Mouse (Mus musculus) CH12.LX (cell line): ENCODE results near the gene Fuz. TPM values are rescaled to one million over a fixed set of nuclear protein-coding genes. Genes with fewer than 3 reads are reported as not detected.

ENCODE experiments used
- DNase-seq: peaks from one replicate; pipeline ENCODE4 v3.0.0-alpha.2; 2013; ENCODE audit errors: extremely low read depth
- H3K27ac ChIP-seq: 2 replicates; pipeline ENCODE4 v1.5.1; 2012; ENCODE audit warnings: low read depth, mild to moderate bottlenecking, control low read depth, moderate library complexity; ENCODE audit not compliant: insufficient read depth
- H3K27me3 ChIP-seq: replicated peaks from 2 replicates; pipeline ENCODE3; 2012; ENCODE audit warnings: inconsistent platforms
- H3K36me3 ChIP-seq, 2 experiments: replicated peaks in 1 of 2; 2 replicates each; pipeline versions ENCODE3 to v1.6.1; 2012; ENCODE audit warnings: inconsistent platforms in 1 of 2, low read length in 1 of 2, mild to moderate bottlenecking in 1 of 2, mixed read lengths in 1 of 2, moderate library complexity in 1 of 2; ENCODE audit not compliant: control insufficient read depth in 1 of 2, insufficient read depth in 1 of 2
- H3K4me1 ChIP-seq, 2 experiments: 2 replicates each; pipeline ENCODE4 v1.6.1; 2012; ENCODE audit warnings: inconsistent platforms in 1 of 2, moderate library complexity in 1 of 2; ENCODE audit not compliant: insufficient read depth in 2 of 2, control insufficient read depth in 1 of 2
- H3K4me2 ChIP-seq: 2 replicates; pipeline ENCODE4 v1.6.1; 2012; ENCODE audit warnings: low read depth, mild to moderate bottlenecking, control low read depth; ENCODE audit not compliant: poor library complexity, insufficient read depth, severe bottlenecking
- H3K4me3 ChIP-seq, 3 experiments: fragments of 150-350 bp in 1 of 3; sonication (generic) in 1 of 3; replicated peaks in 1 of 3; 2 replicates each; pipeline versions ENCODE3 to v1.5.1; 2011 to 2012; ENCODE audit warnings: low read depth in 2 of 3, low read length in 2 of 3, mild to moderate bottlenecking in 2 of 3, moderate library complexity in 2 of 3, control low read depth in 1 of 3, improper control_type of control experiment in 1 of 3, inconsistent platforms in 1 of 3, mixed read lengths in 1 of 3; ENCODE audit not compliant: poor library complexity in 1 of 3
- H3K79me2 ChIP-seq: replicated peaks from 2 replicates; pipeline ENCODE4 v1.6.1; 2012; ENCODE audit warnings: mild to moderate bottlenecking, moderate library complexity; ENCODE audit not compliant: control insufficient read depth, poor library complexity, insufficient read depth, severe bottlenecking; ENCODE audit errors: extremely low read depth
- H3K9ac ChIP-seq: 2 replicates; pipeline ENCODE4 v1.6.1; 2012; ENCODE audit warnings: low read depth, mild to moderate bottlenecking, control low read depth, moderate library complexity; ENCODE audit not compliant: insufficient read depth
- H3K9me3 ChIP-seq: replicated peaks from 2 replicates; pipeline ENCODE3; 2012; ENCODE audit warnings: low read length, inconsistent platforms, mixed read lengths
- CHD1 ChIP-seq: IDR thresholded peaks from 2 replicates; pipeline ENCODE4 v1.6.1; 2012; ENCODE audit warnings: low read depth, low read length, improper control_type of control experiment, inconsistent platforms
- CHD2 ChIP-seq: IDR thresholded peaks from 2 replicates; pipeline ENCODE4 v1.6.1; 2011; ENCODE audit warnings: low read length, improper control_type of control experiment
- CTCF ChIP-seq, 2 experiments: IDR thresholded peaks in 1 of 2; conservative IDR thresholded peaks in 1 of 2; 2 replicates each; pipeline ENCODE4 v1.5.1; 2011 to 2012; ENCODE audit warnings: low read depth in 2 of 2, low read length in 2 of 2, improper control_type of control experiment in 1 of 2, inconsistent platforms in 1 of 2, mild to moderate bottlenecking in 1 of 2, moderate library complexity in 1 of 2
- E2F4 ChIP-seq: IDR thresholded peaks from 2 replicates; pipeline ENCODE4 v1.6.1; 2011; ENCODE audit warnings: low read depth, low read length, improper control_type of control experiment; ENCODE audit not compliant: insufficient replicate concordance
- ELF1 ChIP-seq: IDR thresholded peaks from 2 replicates; pipeline ENCODE4 v1.6.1; 2014; ENCODE audit warnings: low read depth, mild to moderate bottlenecking, inconsistent platforms, low read length, improper control_type of control experiment
- EP300 ChIP-seq: IDR thresholded peaks from 2 replicates; pipeline ENCODE4 v1.6.1; 2011; ENCODE audit warnings: low read length, improper control_type of control experiment
- ETS1 ChIP-seq: conservative IDR thresholded peaks from 2 replicates; pipeline ENCODE4 v1.6.1; 2012; ENCODE audit warnings: low read depth, mild to moderate bottlenecking, inconsistent platforms, low read length, improper control_type of control experiment, moderate library complexity
- GABPA ChIP-seq: IDR thresholded peaks from 2 replicates; pipeline ENCODE4 v1.6.1; 2012; ENCODE audit warnings: low read depth, low read length, improper control_type of control experiment, inconsistent platforms; ENCODE audit not compliant: insufficient replicate concordance
- HCFC1 ChIP-seq: IDR thresholded peaks from 2 replicates; pipeline ENCODE4 v1.6.1; 2012; ENCODE audit warnings: low read depth, mild to moderate bottlenecking, inconsistent platforms, low read length, improper control_type of control experiment
- IRF4 ChIP-seq: IDR thresholded peaks from 2 replicates; pipeline ENCODE4 v1.6.1; 2014; ENCODE audit warnings: low read depth, mild to moderate bottlenecking, inconsistent platforms, low read length, improper control_type of control experiment
- JUN ChIP-seq: IDR thresholded peaks from 2 replicates; pipeline ENCODE4 v1.6.1; 2011; ENCODE audit warnings: low read depth, mild to moderate bottlenecking, low read length, improper control_type of control experiment, moderate library complexity; ENCODE audit not compliant: insufficient read depth
- JUND ChIP-seq: conservative IDR thresholded peaks from 2 replicates; pipeline ENCODE4 v1.6.1; 2011; ENCODE audit warnings: low read depth, low read length, improper control_type of control experiment
- KAT2A ChIP-seq: IDR thresholded peaks from 2 replicates; pipeline ENCODE4 v1.6.1; 2012; ENCODE audit warnings: low read length, improper control_type of control experiment, inconsistent platforms; ENCODE audit not compliant: insufficient replicate concordance
- MAFK ChIP-seq: IDR thresholded peaks from 2 replicates; pipeline ENCODE4 v1.6.1; 2011; ENCODE audit warnings: low read length, improper control_type of control experiment; ENCODE audit not compliant: insufficient replicate concordance
- MAX ChIP-seq: IDR thresholded peaks from 2 replicates; pipeline ENCODE4 v1.6.1; 2011; ENCODE audit warnings: low read length, improper control_type of control experiment
- MAZ ChIP-seq: IDR thresholded peaks from 2 replicates; pipeline ENCODE4 v1.6.1; 2012; ENCODE audit warnings: low read depth, mild to moderate bottlenecking, inconsistent platforms, low read length, improper control_type of control experiment, moderate library complexity
- MEF2A ChIP-seq: IDR thresholded peaks from 2 replicates; pipeline ENCODE4 v1.6.1; 2014; ENCODE audit warnings: low read depth, mild to moderate bottlenecking, inconsistent platforms, low read length, improper control_type of control experiment, borderline replicate concordance
- MYC ChIP-seq: IDR thresholded peaks from 2 replicates; pipeline ENCODE4 v1.6.1; 2011; ENCODE audit warnings: low read depth, mild to moderate bottlenecking, improper control_type of control experiment, low read length
- NELFE ChIP-seq: IDR thresholded peaks from 2 replicates; pipeline ENCODE4 v1.6.1; 2011; ENCODE audit warnings: low read depth, low read length, improper control_type of control experiment
- NRF1 ChIP-seq: IDR thresholded peaks from 2 replicates; pipeline ENCODE4 v1.6.1; 2014; ENCODE audit warnings: low read depth, mild to moderate bottlenecking, inconsistent platforms, low read length, improper control_type of control experiment, moderate library complexity
- PAX5 ChIP-seq: IDR thresholded peaks from 2 replicates; pipeline ENCODE4 v1.6.1; 2012; ENCODE audit warnings: low read length, inconsistent platforms, mixed read lengths
- POLR2A ChIP-seq: IDR thresholded peaks from 2 replicates; pipeline ENCODE4 v1.6.1; 2011; ENCODE audit warnings: low read depth, mild to moderate bottlenecking, improper control_type of control experiment, low read length
- POLR2AphosphoS2 ChIP-seq: IDR thresholded peaks from 2 replicates; pipeline ENCODE4 v1.6.1; 2011; ENCODE audit warnings: low read depth, low read length, improper control_type of control experiment
- RCOR1 ChIP-seq: conservative IDR thresholded peaks from 2 replicates; pipeline ENCODE4 v1.6.1; 2012; ENCODE audit warnings: low read depth, mild to moderate bottlenecking, inconsistent platforms, low read length, improper control_type of control experiment
- SIN3A ChIP-seq: IDR thresholded peaks from 2 replicates; pipeline ENCODE4 v1.6.1; 2012; ENCODE audit warnings: low read length, improper control_type of control experiment, inconsistent platforms
- TBP ChIP-seq: conservative IDR thresholded peaks from 2 replicates; pipeline ENCODE4 v1.6.1; 2011; ENCODE audit warnings: low read depth, low read length, improper control_type of control experiment
- TCF12 ChIP-seq: IDR thresholded peaks from 2 replicates; pipeline ENCODE4 v1.6.1; 2014; ENCODE audit warnings: low read depth, mild to moderate bottlenecking, inconsistent platforms, low read length, improper control_type of control experiment
- UBTF ChIP-seq: IDR thresholded peaks from 2 replicates; pipeline ENCODE4 v1.6.1; 2012; ENCODE audit warnings: low read depth, mild to moderate bottlenecking, inconsistent platforms, low read length, improper control_type of control experiment, moderate library complexity
- USF1 ChIP-seq: IDR thresholded peaks from 2 replicates; pipeline ENCODE4 v1.6.1; 2014; ENCODE audit warnings: low read depth, mild to moderate bottlenecking, inconsistent platforms, low read length, improper control_type of control experiment
- USF2 ChIP-seq: conservative IDR thresholded peaks from 2 replicates; pipeline ENCODE4 v1.6.1; 2011; ENCODE audit warnings: low read depth, low read length, improper control_type of control experiment
- ZKSCAN1 ChIP-seq: IDR thresholded peaks from 2 replicates; pipeline ENCODE4 v1.6.1; 2012; ENCODE audit warnings: low read depth, inconsistent platforms, low read length, improper control_type of control experiment, borderline replicate concordance
- ZMIZ1 ChIP-seq: IDR thresholded peaks from 2 replicates; pipeline ENCODE4 v1.6.1; 2012; ENCODE audit warnings: low read depth, mild to moderate bottlenecking, inconsistent platforms, low read length, improper control_type of control experiment
- ZNF384 ChIP-seq: IDR thresholded peaks from 2 replicates; pipeline ENCODE4 v1.6.1; 2012; ENCODE audit warnings: low read depth, low read length, improper control_type of control experiment, inconsistent platforms
- dilution Hi-C: fragments of 300-500 bp; cut with MboI; formaldehyde crosslinking; loops from 2 replicates; pipeline ENCODE4 v1.14.3; 2020; ENCODE audit warnings: low sequenced_read_pairs; ENCODE audit not compliant: extremely low pct_unique_long_range_greater_than_20kb, extremely low pct_ligation_motif_present
- in situ Hi-C: fragments of 300-500 bp; cut with MboI; formaldehyde crosslinking; loops from 3 replicates; pipeline ENCODE4 v1.14.3; 2019; ENCODE audit warnings: low sequenced_read_pairs, low pct_ligation_motif_present, low pct_unique_long_range_greater_than_20kb, mixed read lengths
- polyA plus RNA-seq: library from polyadenylated mRNA; unstranded; fragments of >175 nt; gene quantifications from 2 replicates; pipeline ENCODE4 v1.2.1, GENCODE M21; 2012; ENCODE audit warnings: low read depth; ENCODE audit not compliant: insufficient read length
- total RNA-seq, 2 experiments: library from RNA; depleted of rRNA; stranded (reverse); fragments of 300-350 nt in 1 of 2; fragments of >200 nt in 1 of 2; gene quantifications; 2 replicates each; pipeline ENCODE4 v1.2.3; 2012 to 2014

Gene Fuz
- total and polyA plus RNA-seq, 3 experiments, result 16.7 to 17.1 (median 16.9) TPM

- TF ChIP-seq E2F4 (no peak), EP300 (no peak), MAFK (no peak; the same call in 1 of the 2 replicates), GABPA (no peak; the same call in 1 of the 2 replicates)
These were observed 46.3 kb upstream of the Fuz start (continued) for GRCm38 (mm10) chr7:44849416-44850111.

- Histone ChIP-seq H3K4me1 (peaks cover 14 to 44% of the 10 kb centered on the region in 2 experiments), H3K79me2 (peaks cover 28% of the 10 kb centered on the region), H3K27me3 (no peaks in the 10 kb centered on the region), H3K9ac (peak overlapping the region; percentile 97), H3K27ac (peak overlapping the region; percentile 94), H3K9me3 (no peaks in the 10 kb centered on the region), H3K4me2 (no peak overlapping the region), H3K4me3 (peak overlapping the region; percentile 81 to 98 (median 93)), H3K36me3 (peaks cover 26 to 47% of the 10 kb centered on the region in 2 experiments)
- TF ChIP-seq CHD1, result no peak
- TF ChIP-seq USF2, result no peak
- TF ChIP-seq POLR2A, result no peak; the same call in 1 of the 2 replicates
- TF ChIP-seq UBTF, result no peak
- TF ChIP-seq MEF2A, result no peak
- TF ChIP-seq NELFE, result peak; percentile 47; the same call in 1 of the 2 replicates
- TF ChIP-seq RCOR1, result no peak
- TF ChIP-seq MYC, result no peak
- TF ChIP-seq KAT2A, result no peak
- TF ChIP-seq MAX, result no peak
- TF ChIP-seq CHD2, result no peak
- no peak for TF ChIP-seq ZKSCAN1
- TF ChIP-seq IRF4, result no peak
- peak; percentile 24; the same call in 1 of the 2 replicates for TF ChIP-seq SIN3A
- no peak for TF ChIP-seq POLR2AphosphoS2
- no peak for TF ChIP-seq JUN
- TF ChIP-seq NRF1, result no peak
- no peak for TF ChIP-seq GABPA
- TF ChIP-seq PAX5, result no peak
- TF ChIP-seq ETS1, result no peak
- no peak for TF ChIP-seq USF1
- no peak for TF ChIP-seq MAFK
- TF ChIP-seq ZNF384, result no peak
- TF ChIP-seq TCF12, result peak; percentile 55
- TF ChIP-seq MAZ, result peak; percentile 19; the same call in 1 of the 2 replicates
- no peak for TF ChIP-seq EP300
- TF ChIP-seq CTCF (conservative IDR thresholded peaks at IDR 0.05 in 1 of 2, IDR thresholded peaks at IDR 0.05 in 1 of 2; ENCODE audit: low read depth in 2 of 2, low read length in 2 of 2), result no peak
- no peak for TF ChIP-seq JUND
- peak; percentile 59 for TF ChIP-seq ZMIZ1
- TF ChIP-seq ELF1, result peak; percentile 69; the same call in 1 of the 2 replicates
- no peak; the same call in 1 of the 2 replicates for TF ChIP-seq HCFC1
- no peak for TF ChIP-seq TBP
- dilution Hi-C loops (no loop called here), in situ Hi-C loops (loop anchor here (10.0 kb wide), 1 partner anchor 105 kb away; no protein-coding TSS in a partner anchor)
- DNase-seq, result peak; percentile 77
These were observed 45.7 kb upstream of the Fuz start for GRCm38 (mm10) chr7:44850146-44850545.
